Mouse (Mus musculus) megakaryocyte, embryonic 14.5 days (primary cell): ENCODE measurements around the gene Rabgap1.

Experiments
- FLI1 ChIP-seq: IDR thresholded peaks from 2 replicates; pipeline ENCODE4 v1.6.1; 2012; ENCODE audit warnings: low read length, inconsistent platforms, mixed read lengths
- GATA1 ChIP-seq: IDR thresholded peaks from 3 replicates; pipeline ENCODE4 v1.6.1; 2012; ENCODE audit warnings: mixed read lengths, low read length, inconsistent platforms, borderline replicate concordance

DNA sequence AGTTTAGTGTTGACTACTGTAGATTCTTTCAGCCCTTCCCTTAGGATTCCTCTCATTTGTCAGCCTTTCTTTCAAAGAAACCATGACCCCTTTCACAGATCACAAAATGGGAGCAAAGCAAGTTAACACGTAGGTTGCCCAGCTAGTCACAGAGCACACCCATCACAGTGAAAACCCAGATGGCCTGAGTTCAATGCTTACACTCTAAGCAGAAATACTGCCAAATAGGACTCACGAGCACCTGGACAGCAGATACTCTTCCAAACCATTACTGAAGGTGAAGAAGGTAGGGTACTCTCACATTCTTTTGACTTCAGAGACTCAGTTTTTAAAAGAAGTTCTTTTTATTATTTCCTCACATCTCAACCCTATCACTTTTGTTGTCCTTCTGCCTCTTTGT lies 113.3 kb downstream of the Rabgap1 start:
- no peak for TF ChIP-seq GATA1
- no peak for TF ChIP-seq FLI1
